Mouse (Mus musculus) myocyte (in vitro differentiated cells): ENCODE measurements at regions not wholly inside any gene's neighbourhood (a gene's known extent, or its start where the extent isn't known, plus 50 kb on each side); places are given as distances from the start of the nearest gene placed in this dataset.

ENCODE experiments used
- H3K27me3 ChIP-seq: one replicate; pipeline ENCODE4 v1.6.1; 2011; ENCODE audit not compliant: control insufficient read depth, insufficient read depth, insufficient read length
- H3K36me3 ChIP-seq: one replicate; pipeline ENCODE4 v1.6.1; 2011; ENCODE audit not compliant: control insufficient read depth, insufficient read depth
- H3K4me2 ChIP-seq: one replicate; pipeline ENCODE4 v1.6.1; 2011; ENCODE audit warnings: low read depth, control low read depth
- H3K4me3 ChIP-seq: one replicate; pipeline ENCODE4 v1.5.1; 2011; ENCODE audit warnings: mild to moderate bottlenecking, control low read depth, moderate library complexity
- H3K79me2 ChIP-seq: one replicate; pipeline ENCODE4 v1.6.1; 2011; ENCODE audit not compliant: control insufficient read depth, insufficient read depth
- H3ac ChIP-seq: one replicate; pipeline ENCODE4 v1.6.1; 2011; ENCODE audit not compliant: control insufficient read depth, insufficient read length
- CEBPB ChIP-seq: IDR thresholded peaks from 2 replicates; pipeline ENCODE4 v1.6.1; 2011; ENCODE audit warnings: mild to moderate bottlenecking, moderate library complexity; ENCODE audit not compliant: poor library complexity, insufficient read depth, severe bottlenecking
- E2F4 ChIP-seq: IDR thresholded peaks from one replicate; pipeline ENCODE4 v1.6.1; 2011; ENCODE audit warnings: mild to moderate bottlenecking, control low read depth, moderate library complexity; ENCODE audit not compliant: insufficient read depth
- MAX ChIP-seq: IDR thresholded peaks from one replicate; pipeline ENCODE4 v1.6.1; 2011; ENCODE audit warnings: low read depth, mild to moderate bottlenecking, control low read depth
- MYOD1 ChIP-seq, 3 experiments: IDR thresholded peaks; one replicate each; pipeline ENCODE4 v1.6.1; 2011; ENCODE audit warnings: control low read depth in 2 of 3, low read depth in 2 of 3, mild to moderate bottlenecking in 2 of 3, moderate library complexity in 1 of 3; ENCODE audit not compliant: insufficient read length in 2 of 3, control insufficient read depth in 1 of 3
- MYOG ChIP-seq, 3 experiments: IDR thresholded peaks; one replicate each; pipeline ENCODE4 v1.6.1; 2011; ENCODE audit warnings: control low read depth in 2 of 3, low read depth in 2 of 3, mild to moderate bottlenecking in 2 of 3; ENCODE audit not compliant: insufficient read length in 2 of 3, control insufficient read depth in 1 of 3, insufficient read depth in 1 of 3
- POLR2A ChIP-seq: IDR thresholded peaks from one replicate; pipeline ENCODE4 v1.6.1; 2011; ENCODE audit warnings: low read depth, mild to moderate bottlenecking, control low read depth, moderate library complexity; ENCODE audit not compliant: insufficient read length
- POLR2AphosphoS2 ChIP-seq: IDR thresholded peaks from one replicate; pipeline ENCODE4 v1.6.1; 2011; ENCODE audit warnings: low read depth, control low read depth; ENCODE audit not compliant: insufficient read length
- REST ChIP-seq: IDR thresholded peaks from one replicate; pipeline ENCODE4 v1.6.1; 2011; ENCODE audit warnings: mild to moderate bottlenecking, control low read depth, moderate library complexity; ENCODE audit not compliant: insufficient read depth, insufficient read length
- SRF ChIP-seq: IDR thresholded peaks from one replicate; pipeline ENCODE4 v1.6.1; 2011; ENCODE audit warnings: low read depth; ENCODE audit not compliant: control insufficient read depth, insufficient read length
- TCF12 ChIP-seq: IDR thresholded peaks from one replicate; pipeline ENCODE4 v1.6.1; 2011; ENCODE audit warnings: mild to moderate bottlenecking, control low read depth; ENCODE audit not compliant: poor library complexity, insufficient read depth, severe bottlenecking
- TCF3 ChIP-seq: IDR thresholded peaks from one replicate; pipeline ENCODE4 v1.6.1; 2011; ENCODE audit warnings: low read depth, control low read depth; ENCODE audit not compliant: insufficient read length
- USF1 ChIP-seq: IDR thresholded peaks from one replicate; pipeline ENCODE4 v1.6.1; 2011; ENCODE audit warnings: low read depth, mild to moderate bottlenecking, control low read depth, moderate library complexity

DNA sequence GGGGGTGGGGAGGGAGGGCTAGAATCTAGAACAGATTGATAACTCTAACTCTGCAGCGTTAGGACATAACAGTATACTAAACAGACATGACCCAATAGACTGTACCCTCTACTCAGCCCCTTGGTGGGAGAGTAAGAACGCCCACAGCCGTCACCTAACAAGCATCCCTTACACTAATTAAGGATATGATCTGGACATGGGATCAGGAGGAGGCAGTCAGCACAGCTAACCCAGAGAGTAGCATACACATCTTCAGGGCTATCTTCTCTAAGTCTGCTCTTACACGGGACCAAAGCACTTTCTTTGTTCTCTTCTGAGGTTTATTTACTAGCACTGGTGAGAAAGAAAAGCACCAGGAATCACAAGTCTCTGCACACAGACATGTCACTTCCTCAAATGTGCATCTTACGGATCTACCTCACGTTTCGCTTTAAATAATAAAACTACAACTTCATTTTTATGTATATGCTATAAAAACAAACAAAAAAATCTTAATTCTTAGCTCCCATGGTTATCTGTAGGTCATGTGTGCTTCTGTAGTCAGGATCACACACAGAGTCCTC lies 128.0 kb upstream of the Klf14 start:
- Histone ChIP-seq H3K4me3 (peak overlapping the region; percentile 34), H3K79me2 (peaks cover 57% of the 10 kb centered on the region), H3K4me2 (peak overlapping the region; percentile 92), H3K36me3 (peaks cover 37% of the 10 kb centered on the region), H3K27me3 (no peaks in the 10 kb centered on the region), H3ac (peak overlapping the region; percentile 31)
- no peak for TF ChIP-seq MAX
- TF ChIP-seq POLR2A = no peak
- TF ChIP-seq TCF12 = no peak
- TF ChIP-seq SRF = no peak
- no peak for TF ChIP-seq REST
- no peak for TF ChIP-seq MYOG (IDR thresholded peaks at IDR 0.05; ENCODE audit: control insufficient read depth in 1 of 3, insufficient read depth in 1 of 3, insufficient read length in 2 of 3, low read depth in 2 of 3)
- no peak for TF ChIP-seq E2F4
- TF ChIP-seq MYOD1 (IDR thresholded peaks at IDR 0.05; ENCODE audit: control insufficient read depth in 1 of 3, insufficient read length in 2 of 3, low read depth in 2 of 3) = no peak
- TF ChIP-seq USF1 = no peak
- no peak for TF ChIP-seq CEBPB
- TF ChIP-seq TCF3 = no peak
- TF ChIP-seq POLR2AphosphoS2 = no peak

- Histone ChIP-seq H3K4me3 (peak overlapping the region; percentile 34), H3K4me2 (peak overlapping the region; percentile 92), H3K36me3 (peaks cover 39% of the 10 kb centered on the region), H3K79me2 (peaks cover 59% of the 10 kb centered on the region), H3ac (peak overlapping the region; percentile 31), H3K27me3 (no peaks in the 10 kb centered on the region)
- TF ChIP-seq POLR2AphosphoS2 (peak; percentile 6), TCF12 (no peak)
Observed at GRCm38 (mm10) chr6:31087511-31087910, 128.6 kb upstream of the Klf14 start.

GRCm38 (mm10) chr6:31088147-31088972 lies 129.5 kb upstream of the Klf14 start:
- peaks cover 43% of the 10 kb centered on the region for H3K36me3 ChIP-seq
- TF ChIP-seq TCF3 = peak; percentile 59
- no peak for TF ChIP-seq SRF
- TF ChIP-seq POLR2AphosphoS2 = peak; percentile 6
- TF ChIP-seq TCF12 = peak; percentile 55
- TF ChIP-seq MYOG (IDR thresholded peaks at IDR 0.05; ENCODE audit: control insufficient read depth in 1 of 3, insufficient read depth in 1 of 3, insufficient read length in 2 of 3, low read depth in 2 of 3) = peak in 2 of 3 experiments; percentile 29 to 65
- peak; percentile 12 for TF ChIP-seq MAX
- TF ChIP-seq POLR2A = no peak
- TF ChIP-seq MYOD1 (IDR thresholded peaks at IDR 0.05; ENCODE audit: control insufficient read depth in 1 of 3, insufficient read length in 2 of 3, low read depth in 2 of 3) = peak; percentile 45 to 91 (median 89)
- peak; percentile 33 for TF ChIP-seq USF1
- peak; percentile 98 for TF ChIP-seq CEBPB
- TF ChIP-seq E2F4 = no peak
- TF ChIP-seq REST = no peak
- peak overlapping the region; percentile 34 for H3K4me3 ChIP-seq
- peak overlapping the region; percentile 92 for H3K4me2 ChIP-seq
- H3K79me2 ChIP-seq = peaks cover 62% of the 10 kb centered on the region
- H3ac ChIP-seq = peak overlapping the region; percentile 31
- no peaks in the 10 kb centered on the region for H3K27me3 ChIP-seq

DNA sequence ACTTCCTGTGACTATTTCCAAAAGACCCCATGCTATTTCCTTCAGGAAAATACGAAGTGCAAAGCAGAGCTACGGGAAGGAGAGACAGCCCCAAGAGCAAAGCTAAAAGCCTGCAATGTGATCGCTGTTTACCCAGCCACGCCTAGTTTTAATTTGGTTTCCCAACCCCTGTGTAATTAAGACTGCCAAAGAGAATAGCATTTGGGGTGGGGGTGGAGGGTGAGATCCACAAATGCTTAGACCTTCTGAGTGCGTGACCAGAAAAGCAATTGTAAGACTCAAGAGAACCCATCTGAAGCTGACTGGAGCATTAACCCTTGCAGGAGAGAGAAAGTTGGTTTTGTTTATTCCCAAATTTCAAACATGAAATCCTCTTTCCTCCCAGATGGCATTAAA lies 130.1 kb upstream of the Klf14 start:
- Histone ChIP-seq H3K27me3 (no peaks in the 10 kb centered on the region), H3K4me3 (peak overlapping the region; percentile 34), H3K79me2 (peaks cover 62% of the 10 kb centered on the region), H3ac (no peak overlapping the region), H3K4me2 (peak overlapping the region; percentile 92), H3K36me3 (peaks cover 45% of the 10 kb centered on the region)
- TF ChIP-seq CEBPB (peak; percentile 49; the same call in 1 of the 2 replicates), SRF (no peak)

- Histone ChIP-seq H3K4me2 (peak overlapping the region; percentile 92), H3K4me3 (no peak overlapping the region), H3K36me3 (peaks cover 42% of the 10 kb centered on the region), H3K79me2 (peaks cover 62% of the 10 kb centered on the region), H3K27me3 (no peaks in the 10 kb centered on the region), H3ac (no peak overlapping the region)
- TF ChIP-seq POLR2A (no peak), REST (no peak), POLR2AphosphoS2 (no peak), MYOD1 (IDR thresholded peaks at IDR 0.05; ENCODE audit: control insufficient read depth in 1 of 3, insufficient read length in 2 of 3, low read depth in 2 of 3) (no peak), TCF3 (no peak), CEBPB (no peak), MAX (no peak), SRF (no peak), E2F4 (no peak), USF1 (no peak), MYOG (IDR thresholded peaks at IDR 0.05; ENCODE audit: control insufficient read depth in 1 of 3, insufficient read depth in 1 of 3, insufficient read length in 2 of 3, low read depth in 2 of 3) (no peak), TCF12 (no peak)
Observed at GRCm38 (mm10) chr6:31090288-31090687, 131.4 kb upstream of the Klf14 start.
